Mouse (Mus musculus) limb, embryonic 13.5 days (tissue): ENCODE data around the gene Cyb5d1. TPM values are rescaled to one million over a fixed set of nuclear protein-coding genes. Genes with fewer than 3 reads are reported as not detected.

Experiments used
- ATAC-seq: fragments of 200-750 bp; cut with Nextera tagmentation; 2 replicates; pipeline ENCODE4 v1.8.0; 2017; ENCODE audit warnings: low read depth, moderate number of reproducible peaks, moderate TSS enrichment; ENCODE audit not compliant: low FRiP score
- H3K27ac ChIP-seq: fragments of 300-500 bp; sonication (generic); 2 replicates; pipeline ENCODE4 v1.5.1; 2015; ENCODE audit warnings: inconsistent platforms, mild to moderate bottlenecking, moderate library complexity
- H3K27me3 ChIP-seq: fragments of 300-500 bp; sonication (generic); 2 replicates; pipeline ENCODE4 v1.6.1; 2015; ENCODE audit warnings: mild to moderate bottlenecking, inconsistent platforms
- H3K36me3 ChIP-seq: fragments of 300-500 bp; sonication (generic); 2 replicates; pipeline ENCODE4 v1.6.1; 2015; ENCODE audit warnings: inconsistent platforms, mild to moderate bottlenecking, moderate library complexity
- H3K4me1 ChIP-seq: fragments of 300-500 bp; sonication (generic); 2 replicates; pipeline ENCODE4 v1.6.1; 2015; ENCODE audit warnings: inconsistent platforms
- H3K4me2 ChIP-seq: fragments of 300-500 bp; sonication (generic); replicated peaks from 2 replicates; pipeline ENCODE4 v1.6.1; 2015; ENCODE audit warnings: inconsistent platforms, mild to moderate bottlenecking, moderate library complexity
- H3K4me3 ChIP-seq: fragments of 300-500 bp; sonication (generic); 2 replicates; pipeline ENCODE4 v1.5.1; 2015; ENCODE audit warnings: moderate library complexity, mild to moderate bottlenecking, inconsistent platforms
- H3K9ac ChIP-seq: fragments of 300-500 bp; sonication (generic); 2 replicates; pipeline ENCODE4 v1.6.1; 2015; ENCODE audit warnings: mild to moderate bottlenecking, inconsistent platforms
- H3K9me3 ChIP-seq: fragments of 300-500 bp; sonication (generic); 2 replicates; pipeline ENCODE4 v1.6.1; 2016; ENCODE audit warnings: inconsistent platforms
- WGBS: fragments of 180-500 bp; shearing (Covaris S2); methylation state at CpG from one replicate; pipeline ENCODE4 v1.1.7; 2015; 5-methylcytosine and 5-hydroxymethylcytosine counted together
- polyA plus RNA-seq: library from polyadenylated mRNA; unstranded; fragments of >200 nt; fragmentation: Nextera tagmentation; extraction: Ambion mirVana; gene quantifications from 2 replicates; pipeline ENCODE4 v1.2.1, GENCODE M21; 2015

The Cyb5d1 gene
- polyA plus RNA-seq, 1 experiment from 2014 or later, result 38.1 TPM

DNA sequence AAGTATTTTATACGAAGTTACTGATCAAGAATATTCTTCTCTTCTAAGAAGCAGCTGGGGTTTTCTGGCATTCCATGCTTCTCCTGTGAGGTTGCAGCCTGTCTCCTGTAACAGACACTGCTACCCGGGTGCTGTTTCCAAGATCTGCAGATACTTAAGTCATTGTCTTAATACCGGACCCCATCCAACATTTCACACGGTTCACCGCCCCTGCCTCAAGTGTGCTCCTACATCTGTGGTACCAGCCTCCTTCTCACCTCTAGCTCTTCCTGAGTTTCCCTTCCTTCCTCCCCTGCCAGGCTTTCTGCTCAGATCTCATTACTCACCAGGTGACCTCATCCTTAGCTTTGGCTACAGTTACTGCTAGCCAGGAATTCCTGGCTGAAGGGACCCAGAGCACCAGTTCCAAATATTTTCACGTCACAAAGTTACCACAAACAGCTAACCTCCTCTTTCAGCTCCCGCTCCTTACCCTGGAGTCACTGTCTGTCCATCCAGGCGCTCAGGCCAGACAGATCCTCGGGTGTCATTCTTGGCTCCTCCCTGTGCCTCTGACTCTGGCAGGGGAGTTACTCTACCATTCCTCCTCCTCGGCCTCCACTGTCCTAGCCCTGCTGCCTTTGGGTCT is 12.8 kb downstream of the Cyb5d1 start:
- Histone ChIP-seq H3K27ac (no peak overlapping the region), H3K4me2 (no peak overlapping the region), H3K4me3 (no peak overlapping the region), H3K9me3 (no peaks in the 10 kb centered on the region), H3K4me1 (0 out of 2 replicates have a peak, but pooled peaks cover 6% of the 10 kb centered on the region), H3K9ac (no peak overlapping the region), H3K36me3 (peaks cover 21% of the 10 kb centered on the region), H3K27me3 (no peaks in the 10 kb centered on the region)
- no peak for ATAC-seq
- WGBS, result 66% methylated on average over 10 of the region's 10 CpGs

DNA sequence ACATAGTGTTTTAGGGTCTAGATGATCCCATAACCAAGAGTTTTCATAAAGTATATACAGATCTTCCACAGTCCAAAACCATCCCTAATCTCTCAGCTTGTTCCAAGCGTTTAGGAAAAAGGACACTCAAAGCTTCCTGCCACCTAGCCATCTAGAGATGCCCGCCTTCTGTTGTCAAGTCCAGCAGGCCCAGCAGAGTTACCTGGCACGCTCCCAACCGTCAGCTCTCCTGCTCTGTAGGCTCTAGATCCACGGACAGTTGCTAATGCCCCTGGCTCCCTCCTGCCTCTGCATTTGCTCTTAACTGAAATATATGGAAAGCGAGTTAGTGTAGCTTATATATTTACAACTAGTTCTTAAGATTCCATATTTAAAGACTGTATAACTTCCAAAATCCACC is 14.1 kb downstream of the Cyb5d1 start:
- no peak overlapping the region for H3K27ac ChIP-seq
- no peak overlapping the region for H3K4me3 ChIP-seq
- no peaks in the 10 kb centered on the region for H3K27me3 ChIP-seq
- H3K9me3 ChIP-seq, result no peaks in the 10 kb centered on the region
- 82% methylated on average over 6 of the region's 6 CpGs for WGBS
- no peak for ATAC-seq
- peaks cover 33% of the 10 kb centered on the region for H3K36me3 ChIP-seq
- no peak overlapping the region for H3K4me2 ChIP-seq
- 0 out of 2 replicates have a peak, but pooled peaks cover 6% of the 10 kb centered on the region for H3K4me1 ChIP-seq
- H3K9ac ChIP-seq, result no peak overlapping the region

DNA sequence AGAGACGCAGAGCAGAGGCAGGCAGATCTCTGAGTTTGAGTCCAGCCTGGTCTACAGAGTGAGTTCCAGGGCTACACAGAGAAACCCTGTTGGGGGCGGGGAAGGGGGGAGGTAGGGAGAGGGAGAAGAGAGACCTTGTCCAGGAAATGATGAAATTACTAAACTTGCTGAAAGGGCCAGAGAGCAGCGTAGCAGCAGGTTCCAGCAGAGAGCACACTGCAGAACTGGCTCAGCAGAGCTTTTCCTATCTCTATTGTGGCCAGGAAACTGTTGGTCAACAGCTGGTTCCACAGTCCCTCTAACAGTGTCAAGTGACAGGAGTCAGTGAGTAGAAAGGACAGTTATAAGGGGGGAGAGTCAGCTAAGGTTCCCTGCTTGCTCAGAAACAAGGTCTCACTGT is 15.8 kb downstream of the Cyb5d1 start:
- Histone ChIP-seq H3K9ac (no peak overlapping the region), H3K27me3 (no peaks in the 10 kb centered on the region), H3K4me3 (no peak overlapping the region), H3K36me3 (peaks cover 36% of the 10 kb centered on the region), H3K4me1 (0 out of 2 replicates have a peak, but pooled peaks cover 6% of the 10 kb centered on the region), H3K27ac (no peak overlapping the region), H3K9me3 (no peaks in the 10 kb centered on the region), H3K4me2 (no peak overlapping the region)
- 83% methylated on average over 3 of the region's 3 CpGs for WGBS
- no peak for ATAC-seq

- Histone ChIP-seq H3K4me3 (no peak overlapping the region), H3K27ac (no peak overlapping the region), H3K4me2 (no peak overlapping the region), H3K9me3 (no peaks in the 10 kb centered on the region), H3K27me3 (no peaks in the 10 kb centered on the region), H3K36me3 (peaks cover 41% of the 10 kb centered on the region), H3K4me1 (0 out of 2 replicates have a peak, but pooled peaks cover 4% of the 10 kb centered on the region), H3K9ac (no peak overlapping the region)
- 88% methylated on average over 3 of the region's 3 CpGs for WGBS
- no peak for ATAC-seq
Observed at GRCm38 (mm10) chr11:69377766-69378165, 17.7 kb downstream of the Cyb5d1 start.

GRCm38 (mm10) chr11:69375646-69376045 is 19.8 kb downstream of the Cyb5d1 start:
- no peak for ATAC-seq
- WGBS, result 87% methylated on average over 4 of the region's 4 CpGs

DNA sequence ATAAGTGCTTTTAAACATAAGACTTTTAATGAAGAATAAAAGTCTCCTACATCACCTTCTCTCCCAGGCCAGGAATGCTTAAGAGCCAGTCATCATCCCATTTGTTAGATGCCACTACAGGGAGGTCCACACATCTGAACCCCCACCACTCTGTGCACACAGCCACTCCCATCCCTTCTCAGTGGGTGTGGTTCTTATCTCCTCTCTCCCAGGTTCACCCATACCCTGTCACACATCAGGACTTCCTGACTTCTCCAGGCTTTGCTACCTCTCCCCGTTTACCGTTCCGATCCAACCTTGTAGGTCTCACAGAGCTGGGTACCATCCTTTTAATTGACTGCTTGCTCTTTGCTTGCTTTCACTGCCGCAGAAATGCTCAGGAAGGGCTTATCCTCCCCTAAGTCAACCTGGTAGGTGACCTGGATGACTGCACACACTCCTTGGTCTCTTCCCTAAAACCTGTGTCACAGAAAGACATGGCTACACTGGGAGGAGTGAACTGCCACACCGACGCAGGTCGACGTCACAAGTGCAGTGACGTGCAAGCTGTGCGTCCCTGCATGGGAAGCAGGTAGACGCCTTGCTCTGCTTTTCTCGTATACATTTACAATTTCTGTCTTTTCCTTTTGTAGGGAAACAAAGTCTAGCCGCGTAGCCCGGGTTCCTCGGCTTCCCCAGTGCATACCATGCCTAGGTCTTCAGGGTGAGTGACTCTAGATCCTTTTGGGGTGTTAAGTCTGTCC is 22.0 kb downstream of the Cyb5d1 start:
- Histone ChIP-seq H3K27ac (no peak overlapping the region), H3K36me3 (peaks cover 43% of the 10 kb centered on the region), H3K4me2 (no peak overlapping the region), H3K9ac (no peak overlapping the region), H3K27me3 (no peaks in the 10 kb centered on the region), H3K9me3 (no peaks in the 10 kb centered on the region), H3K4me1 (peaks cover 27% of the 10 kb centered on the region), H3K4me3 (no peak overlapping the region)
- no peak for ATAC-seq
- 91% methylated on average over 16 of the region's 16 CpGs for WGBS

More at GRCm38 (mm10) chr11:69375646-69376045, 19.8 kb downstream of the Cyb5d1 start:
- Histone ChIP-seq H3K36me3 (peaks cover 47% of the 10 kb centered on the region), H3K27ac (no peak overlapping the region), H3K4me3 (no peak overlapping the region), H3K9me3 (no peaks in the 10 kb centered on the region), H3K9ac (no peak overlapping the region), H3K27me3 (no peaks in the 10 kb centered on the region), H3K4me2 (no peak overlapping the region), H3K4me1 (peaks cover 20% of the 10 kb centered on the region)

DNA sequence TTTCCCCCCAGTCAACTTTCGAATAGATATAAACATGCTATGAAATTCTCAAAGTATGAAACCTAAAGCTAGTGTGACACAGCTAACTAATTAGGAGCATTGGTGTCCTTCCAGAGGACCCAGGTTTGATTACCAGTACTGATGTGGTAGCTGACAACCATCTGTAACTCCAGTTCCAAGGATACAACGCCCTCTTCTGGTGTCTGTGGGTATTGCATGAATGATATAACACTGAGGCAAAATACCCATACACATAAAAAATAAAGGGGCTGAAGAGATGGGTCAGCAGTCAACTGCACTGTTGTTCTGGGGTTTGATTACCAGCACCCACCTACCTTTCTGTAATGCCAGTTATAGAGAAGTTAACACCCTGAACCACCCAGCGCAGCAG is 22.7 kb downstream of the Cyb5d1 start:
- H3K9ac ChIP-seq, result no peak overlapping the region
- peaks cover 29% of the 10 kb centered on the region for H3K4me1 ChIP-seq
- no peaks in the 10 kb centered on the region for H3K9me3 ChIP-seq
- no peak for ATAC-seq
- peaks cover 39% of the 10 kb centered on the region for H3K36me3 ChIP-seq
- no peak overlapping the region for H3K4me2 ChIP-seq
- no peak overlapping the region for H3K4me3 ChIP-seq
- 64% methylated on average over 3 of the region's 3 CpGs for WGBS
- H3K27ac ChIP-seq, result 0 out of 2 replicates have a peak overlapping the region, but pooled peaks have one; percentile 61
- no peaks in the 10 kb centered on the region for H3K27me3 ChIP-seq

- Histone ChIP-seq H3K4me3 (no peak overlapping the region), H3K4me2 (peak overlapping the region; percentile 47), H3K9me3 (no peaks in the 10 kb centered on the region), H3K27me3 (no peaks in the 10 kb centered on the region), H3K4me1 (peaks cover 30% of the 10 kb centered on the region), H3K36me3 (peaks cover 34% of the 10 kb centered on the region), H3K27ac (peak overlapping the region; percentile 61; the same call in 1 of the 2 replicates), H3K9ac (peak overlapping the region; percentile 14; the same call in 1 of the 2 replicates)
- WGBS, result 58% methylated on average over 12 of the region's 12 CpGs
- ATAC-seq, result no peak
Observed at GRCm38 (mm10) chr11:69372056-69372779, 23.2 kb downstream of the Cyb5d1 start.

GRCm38 (mm10) chr11:69371601-69372000 is 23.8 kb downstream of the Cyb5d1 start:
- ATAC-seq, result no peak
- Histone ChIP-seq H3K27me3 (no peaks in the 10 kb centered on the region), H3K9me3 (no peaks in the 10 kb centered on the region), H3K36me3 (peaks cover 28% of the 10 kb centered on the region), H3K27ac (peak overlapping the region; percentile 61; the same call in 1 of the 2 replicates), H3K4me3 (no peak overlapping the region), H3K4me1 (peaks cover 30% of the 10 kb centered on the region), H3K4me2 (peak overlapping the region; percentile 47), H3K9ac (peak overlapping the region; percentile 14; the same call in 1 of the 2 replicates)
- 54% methylated on average over 12 of the region's 12 CpGs for WGBS

DNA sequence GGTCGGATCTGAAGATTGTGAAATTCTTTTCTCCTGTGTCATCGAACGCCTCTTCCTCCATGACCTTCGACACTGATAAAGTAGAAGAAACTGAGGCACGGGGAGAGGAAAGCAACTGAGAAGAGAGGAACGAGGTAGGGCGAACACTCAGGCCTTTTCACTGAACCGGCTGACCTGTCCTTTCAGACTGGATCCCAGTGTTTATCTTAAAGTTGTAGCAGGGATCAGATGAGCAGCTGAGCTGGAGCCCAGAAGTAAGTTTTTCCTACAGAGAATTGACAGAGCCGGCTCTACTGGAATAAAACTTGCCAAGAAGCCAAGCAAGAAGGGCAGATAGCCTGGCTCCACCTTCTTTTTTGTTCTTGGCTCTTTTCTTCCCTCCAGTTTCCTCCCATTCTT is 24.6 kb downstream of the Cyb5d1 start:
- Histone ChIP-seq H3K9me3 (no peaks in the 10 kb centered on the region), H3K27me3 (no peaks in the 10 kb centered on the region), H3K36me3 (peaks cover 21% of the 10 kb centered on the region), H3K9ac (peak overlapping the region; percentile 43), H3K4me2 (peak overlapping the region; percentile 47), H3K4me1 (peaks cover 34% of the 10 kb centered on the region), H3K4me3 (peak overlapping the region; percentile 17; the same call in 1 of the 2 replicates), H3K27ac (peak overlapping the region; percentile 81)
- no peak for ATAC-seq
- 37% methylated on average over 9 of the region's 9 CpGs for WGBS

DNA sequence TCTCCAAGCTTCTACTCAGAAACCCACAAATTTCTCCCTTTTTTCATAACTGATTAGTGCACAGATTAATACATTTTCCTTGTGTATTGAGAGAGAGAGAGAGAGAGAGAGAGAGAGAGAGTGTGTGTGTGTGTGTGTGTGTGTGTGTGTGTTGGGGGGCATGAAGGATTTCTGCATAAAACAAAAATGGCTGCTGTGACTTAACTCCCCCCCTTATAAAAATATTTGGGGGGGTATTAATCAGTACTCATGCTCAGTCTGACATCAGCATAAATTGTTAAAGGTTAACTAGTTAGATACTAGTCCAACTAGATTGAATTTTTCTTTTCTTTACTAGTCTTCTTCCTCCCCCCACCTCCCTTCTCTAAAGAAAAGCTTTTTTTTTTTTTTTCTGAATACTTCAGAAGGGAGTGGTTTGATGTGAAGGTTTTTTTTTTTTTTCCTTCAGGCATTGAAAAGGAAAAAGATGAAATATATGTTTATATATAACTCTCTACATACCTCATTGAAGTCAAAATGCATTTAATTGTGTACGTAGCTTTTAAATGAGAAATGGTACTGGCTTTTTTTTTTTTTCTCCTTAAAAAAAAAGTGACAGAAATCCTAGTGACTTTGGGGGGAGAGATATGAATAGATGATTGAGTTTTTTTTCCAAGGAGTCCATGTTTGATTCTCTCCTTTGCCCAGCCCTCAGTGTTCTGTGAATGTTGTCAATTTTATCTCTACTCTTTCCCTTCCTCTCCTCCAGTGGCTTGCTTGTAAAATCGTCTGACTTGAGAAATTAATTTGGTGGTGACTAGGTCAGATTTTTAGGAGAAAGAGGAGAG is 25.2 kb downstream of the Cyb5d1 start:
- H3K4me1 ChIP-seq, result peaks cover 40% of the 10 kb centered on the region
- H3K9ac ChIP-seq, result peak overlapping the region; percentile 100
- peak overlapping the region; percentile 98 for H3K4me2 ChIP-seq
- peak overlapping the region; percentile 87 for H3K4me3 ChIP-seq
- WGBS, result 38% methylated on average over 2 of the region's 2 CpGs
- H3K9me3 ChIP-seq, result no peaks in the 10 kb centered on the region
- ATAC-seq, result no peak
- peaks cover 18% of the 10 kb centered on the region for H3K36me3 ChIP-seq
- H3K27me3 ChIP-seq, result no peaks in the 10 kb centered on the region
- H3K27ac ChIP-seq, result peak overlapping the region; percentile 100
